Mouse (Mus musculus): ENCODE data around the gene Plcg2.

DNA sequence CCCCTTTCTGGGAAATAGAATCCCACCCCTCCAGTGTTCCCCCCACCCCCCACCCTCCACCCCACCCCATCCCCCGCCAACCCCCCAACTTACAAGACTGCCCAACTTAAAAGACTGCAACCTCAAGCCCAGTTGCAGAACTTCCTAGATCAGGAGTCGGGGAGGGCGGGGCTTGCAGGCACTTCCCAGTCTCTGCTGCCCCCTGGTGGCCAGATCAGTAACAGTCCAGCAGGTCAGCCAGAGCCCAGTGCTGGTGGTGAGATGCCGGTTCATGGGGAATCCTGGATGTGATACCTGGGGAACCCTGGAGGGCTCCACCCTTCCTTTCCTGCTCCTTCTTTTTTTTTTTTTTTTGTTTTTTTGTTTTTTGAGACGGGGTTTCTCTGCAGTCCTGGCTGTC lies 23.1 kb upstream of the Plcg2 start:
- TF ChIP-seq CTCF (IDR thresholded peaks at IDR 0.05; ENCODE audit: low read depth, low read length) (peak; percentile 84), POLR2A (IDR thresholded peaks at IDR 0.05; ENCODE audit: borderline replicate concordance, low read depth, low read length) (no peak)
